Mouse (Mus musculus): ENCODE measurements at regions not wholly inside any gene's neighbourhood (a gene's known extent, or its start where the extent isn't known, plus 50 kb on each side); places are given as distances from the start of the nearest gene placed in this dataset.

GRCm38 (mm10) chr16:86015336-86015735 is 113.7 kb upstream of the Adamts5 start:
- TF ChIP-seq CTCF (IDR thresholded peaks at IDR 0.05) = no peak
- Histone ChIP-seq H3K27ac (ENCODE audit: low read depth, low read length) (no peak overlapping the region), H3K36me3 (ENCODE audit: insufficient read depth, low read length) (no peaks in the 10 kb centered on the region), H3K9me3 (ENCODE audit: low read length) (no peaks in the 10 kb centered on the region), H3K4me3 (ENCODE audit: low read depth, low read length) (no peak overlapping the region), H3K4me2 (ENCODE audit: low read depth, low read length, poor library complexity, severe bottlenecking) (no peak overlapping the region), H3K9ac (replicated peaks; ENCODE audit: low read length, poor library complexity, severe bottlenecking) (no peak overlapping the region), H3K27me3 (ENCODE audit: insufficient read depth, low read length) (no peaks in the 10 kb centered on the region), H3K4me1 (ENCODE audit: insufficient read depth, low read length) (no peaks in the 10 kb centered on the region)
- DNase-seq (ENCODE audit: low spot score) = no peak
- ATAC-seq (ENCODE audit: low FRiP score) = no peak
- WGBS = 92% methylated on average over 1 of the region's 1 CpGs

DNA sequence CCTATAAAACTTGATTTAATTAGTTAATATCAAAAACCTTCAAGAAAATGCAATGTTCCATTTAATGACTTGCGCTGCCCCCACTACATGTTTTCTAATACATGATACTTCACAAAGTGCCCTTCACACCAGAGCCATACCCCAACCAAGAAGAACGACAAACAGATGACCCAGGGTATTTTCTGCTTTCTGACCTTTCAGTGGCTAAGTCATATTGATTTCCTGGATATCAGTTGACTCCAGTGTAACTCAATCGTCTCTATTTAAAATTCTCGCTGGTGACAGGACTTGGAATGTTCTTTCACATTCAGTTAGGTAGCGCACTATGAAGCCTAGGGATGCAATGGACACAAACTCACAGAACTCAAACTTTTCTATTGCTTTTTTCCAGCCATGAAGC is 109.4 kb upstream of the Adamts5 start:
- Histone ChIP-seq H3K36me3 (ENCODE audit: insufficient read depth, low read length) (no peaks in the 10 kb centered on the region), H3K27ac (ENCODE audit: low read depth, low read length) (no peak overlapping the region), H3K27me3 (ENCODE audit: insufficient read depth, low read length) (no peaks in the 10 kb centered on the region), H3K4me1 (ENCODE audit: insufficient read depth, low read length) (no peaks in the 10 kb centered on the region), H3K4me3 (ENCODE audit: low read depth, low read length) (no peak overlapping the region), H3K4me2 (ENCODE audit: low read depth, low read length, poor library complexity, severe bottlenecking) (no peak overlapping the region), H3K9ac (replicated peaks; ENCODE audit: low read length, poor library complexity, severe bottlenecking) (no peak overlapping the region), H3K9me3 (ENCODE audit: low read length) (no peaks in the 10 kb centered on the region)
- ATAC-seq (ENCODE audit: low FRiP score) = no peak
- no peak for TF ChIP-seq CTCF (IDR thresholded peaks at IDR 0.05)
- DNase-seq (ENCODE audit: low spot score) = no peak
- WGBS = 63% methylated on average over 5 of the region's 5 CpGs

- no peaks in the 10 kb centered on the region for H3K9me3 ChIP-seq (ENCODE audit: low read length)
- H3K36me3 ChIP-seq (ENCODE audit: insufficient read depth, low read length) = no peaks in the 10 kb centered on the region
- no peaks in the 10 kb centered on the region for H3K27me3 ChIP-seq (ENCODE audit: insufficient read depth, low read length)
- H3K4me2 ChIP-seq (ENCODE audit: low read depth, low read length, poor library complexity, severe bottlenecking) = no peak overlapping the region
- DNase-seq (ENCODE audit: low spot score) (no peak), ATAC-seq (ENCODE audit: low FRiP score) (no peak)
- TF ChIP-seq CTCF (IDR thresholded peaks at IDR 0.05) = no peak
- H3K27ac ChIP-seq (ENCODE audit: low read depth, low read length) = no peak overlapping the region
- WGBS = 27% methylated on average over 3 of the region's 3 CpGs
- no peak overlapping the region for H3K4me3 ChIP-seq (ENCODE audit: low read depth, low read length)
- H3K9ac ChIP-seq (replicated peaks; ENCODE audit: low read length, poor library complexity, severe bottlenecking) = no peak overlapping the region
- no peaks in the 10 kb centered on the region for H3K4me1 ChIP-seq (ENCODE audit: insufficient read depth, low read length)
Measured at GRCm38 (mm10) chr16:86009638-86010329, 108.2 kb upstream of the Adamts5 start.

DNA sequence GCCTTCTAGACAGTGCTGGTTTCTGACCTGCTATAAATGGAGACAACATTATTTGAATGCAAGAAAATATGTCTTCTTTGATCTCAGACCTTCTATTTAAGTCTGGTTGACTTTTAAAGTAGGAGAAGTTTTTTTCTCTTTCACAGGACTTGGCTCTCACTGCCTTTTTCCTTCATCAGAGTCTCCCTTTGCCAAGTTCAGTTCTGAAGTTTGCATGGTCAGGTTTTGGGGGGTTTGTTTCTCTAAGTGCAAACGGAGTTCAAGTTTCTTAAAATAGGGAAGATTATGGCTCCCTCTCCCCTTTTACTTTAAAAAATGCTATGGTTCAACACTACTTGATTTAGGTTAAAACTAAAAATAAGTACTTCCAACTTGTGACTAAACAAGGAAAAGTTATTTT is 106.2 kb upstream of the Adamts5 start:
- no peak overlapping the region for H3K9ac ChIP-seq (replicated peaks; ENCODE audit: low read length, poor library complexity, severe bottlenecking)
- no peak overlapping the region for H3K27ac ChIP-seq (ENCODE audit: low read depth, low read length)
- no peak overlapping the region for H3K4me3 ChIP-seq (ENCODE audit: low read depth, low read length)
- H3K27me3 ChIP-seq (ENCODE audit: insufficient read depth, low read length) = no peaks in the 10 kb centered on the region
- DNase-seq (ENCODE audit: low spot score) (no peak), ATAC-seq (ENCODE audit: low FRiP score) (no peak)
- no peak for TF ChIP-seq CTCF (IDR thresholded peaks at IDR 0.05)
- H3K9me3 ChIP-seq (ENCODE audit: low read length) = no peaks in the 10 kb centered on the region
- 75% methylated on average over 1 of the region's 1 CpGs for WGBS
- no peaks in the 10 kb centered on the region for H3K4me1 ChIP-seq (ENCODE audit: insufficient read depth, low read length)
- H3K4me2 ChIP-seq (ENCODE audit: low read depth, low read length, poor library complexity, severe bottlenecking) = no peak overlapping the region
- H3K36me3 ChIP-seq (ENCODE audit: insufficient read depth, low read length) = no peaks in the 10 kb centered on the region

DNA sequence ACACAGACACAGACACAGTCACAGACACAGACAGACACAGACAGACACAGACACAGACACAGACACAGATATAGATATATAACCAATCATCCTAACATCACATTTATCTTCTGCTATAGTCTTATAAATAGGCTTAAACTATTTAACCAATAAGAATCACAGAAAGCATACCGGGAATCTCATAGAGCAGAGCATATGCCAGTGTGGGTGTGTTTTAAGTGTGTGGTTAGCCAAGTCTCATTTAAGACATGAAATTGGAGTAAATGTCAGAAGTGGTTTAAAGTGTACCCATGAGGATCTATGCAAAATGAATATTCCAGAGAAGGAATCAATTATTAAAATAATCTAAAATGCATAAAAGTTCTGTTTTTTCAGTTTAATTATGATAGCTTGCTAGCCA is 99.2 kb upstream of the Adamts5 start:
- DNase-seq (ENCODE audit: low spot score) (no peak), ATAC-seq (ENCODE audit: low FRiP score) (no peak)
- TF ChIP-seq CTCF (IDR thresholded peaks at IDR 0.05) = no peak
- 90% methylated on average over 1 of the region's 1 CpGs for WGBS
- no peak overlapping the region for H3K27ac ChIP-seq (ENCODE audit: low read depth, low read length)
- no peaks in the 10 kb centered on the region for H3K4me1 ChIP-seq (ENCODE audit: insufficient read depth, low read length)
- no peaks in the 10 kb centered on the region for H3K9me3 ChIP-seq (ENCODE audit: low read length)
- no peaks in the 10 kb centered on the region for H3K27me3 ChIP-seq (ENCODE audit: insufficient read depth, low read length)
- H3K4me3 ChIP-seq (ENCODE audit: low read depth, low read length) = no peak overlapping the region
- H3K9ac ChIP-seq (replicated peaks; ENCODE audit: low read length, poor library complexity, severe bottlenecking) = no peak overlapping the region
- no peaks in the 10 kb centered on the region for H3K36me3 ChIP-seq (ENCODE audit: insufficient read depth, low read length)
- no peak overlapping the region for H3K4me2 ChIP-seq (ENCODE audit: low read depth, low read length, poor library complexity, severe bottlenecking)

DNA sequence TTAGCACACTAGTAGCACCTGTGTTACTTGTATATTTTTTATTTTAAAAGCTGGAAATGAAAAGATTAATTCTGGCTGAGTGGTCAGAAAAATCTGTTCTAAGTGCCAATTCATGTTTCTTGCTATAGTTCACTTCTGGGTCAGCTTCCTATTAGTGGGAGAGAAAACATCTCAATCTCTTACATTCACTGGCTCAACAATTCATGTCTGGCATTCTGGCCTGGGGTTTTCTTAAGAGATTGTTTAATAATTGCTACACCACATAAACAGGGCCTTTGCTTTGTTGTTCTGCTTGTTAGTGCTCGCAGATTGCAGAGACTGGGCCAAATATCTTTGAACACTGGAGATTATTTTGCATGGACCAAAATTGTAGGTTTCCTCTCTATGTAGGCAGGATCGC is 84.2 kb upstream of the Adamts5 start:
- H3K4me2 ChIP-seq (ENCODE audit: low read depth, low read length, poor library complexity, severe bottlenecking) = no peak overlapping the region
- ATAC-seq (ENCODE audit: low FRiP score) (no peak), DNase-seq (ENCODE audit: low spot score) (no peak)
- no peak overlapping the region for H3K4me3 ChIP-seq (ENCODE audit: low read depth, low read length)
- TF ChIP-seq CTCF (IDR thresholded peaks at IDR 0.05) = no peak
- no peaks in the 10 kb centered on the region for H3K9me3 ChIP-seq (ENCODE audit: low read length)
- no peak overlapping the region for H3K27ac ChIP-seq (ENCODE audit: low read depth, low read length)
- H3K27me3 ChIP-seq (ENCODE audit: insufficient read depth, low read length) = no peaks in the 10 kb centered on the region
- no peaks in the 10 kb centered on the region for H3K4me1 ChIP-seq (ENCODE audit: insufficient read depth, low read length)
- no peaks in the 10 kb centered on the region for H3K36me3 ChIP-seq (ENCODE audit: insufficient read depth, low read length)
- H3K9ac ChIP-seq (replicated peaks; ENCODE audit: low read length, poor library complexity, severe bottlenecking) = no peak overlapping the region
- 77% methylated on average over 2 of the region's 2 CpGs for WGBS

Data from midbrain, postnatal 0 days (tissue).